Mouse (Mus musculus) liver, postnatal 0 days (tissue): Measurements from ENCODE around the gene Cmas. TPM values are rescaled to one million over a fixed set of nuclear protein-coding genes. Genes with fewer than 3 reads are reported as not detected.

Source experiments
- ATAC-seq: fragments of 200-750 bp; cut with Nextera tagmentation; 2 replicates; pipeline ENCODE4 v1.8.0; 2017; ENCODE audit warnings: mild to moderate bottlenecking, moderate library complexity
- DNase-seq: peaks from one replicate; pipeline ENCODE4 v3.0.0-alpha.2; 2016
- H3K27ac ChIP-seq: fragments of 300-500 bp; sonication (generic); 2 replicates; pipeline ENCODE4 v1.5.1; 2014; ENCODE audit warnings: antibody characterized with exemption, moderate library complexity, mild to moderate bottlenecking, low read depth
- H3K27me3 ChIP-seq: fragments of 300-500 bp; sonication (generic); 2 replicates; pipeline ENCODE4 v1.6.1; 2014; ENCODE audit warnings: low read length, control low read depth, mixed read lengths; ENCODE audit not compliant: insufficient read depth
- H3K36me3 ChIP-seq: fragments of 300-500 bp; sonication (generic); replicated peaks from 2 replicates; pipeline ENCODE4 v1.6.1; 2014; ENCODE audit warnings: mild to moderate bottlenecking, control low read depth, low read length, moderate library complexity, mixed read lengths; ENCODE audit not compliant: insufficient read depth
- H3K4me1 ChIP-seq: fragments of 300-500 bp; sonication (generic); 2 replicates; pipeline ENCODE4 v1.6.1; 2014; ENCODE audit warnings: antibody characterized with exemption, mild to moderate bottlenecking, control low read depth; ENCODE audit not compliant: insufficient read depth
- H3K4me2 ChIP-seq: fragments of 300-500 bp; sonication (generic); 2 replicates; pipeline ENCODE4 v1.6.1; 2014; ENCODE audit warnings: low read depth, mild to moderate bottlenecking, low read length, moderate library complexity, mixed read lengths
- H3K4me3 ChIP-seq: fragments of 300-500 bp; sonication (generic); 2 replicates; pipeline ENCODE4 v1.5.1; 2014; ENCODE audit warnings: low read depth, low read length
- H3K9ac ChIP-seq: fragments of 300-500 bp; sonication (generic); replicated peaks from 2 replicates; pipeline ENCODE4 v1.6.1; 2014; ENCODE audit warnings: mild to moderate bottlenecking, moderate library complexity
- H3K9me3 ChIP-seq: fragments of 300-500 bp; sonication (generic); 2 replicates; pipeline ENCODE4 v1.6.1; 2016; ENCODE audit warnings: mild to moderate bottlenecking, control low read depth, low read length, mixed read lengths
- CTCF ChIP-seq: sonication (generic); IDR thresholded peaks from 2 replicates; pipeline ENCODE4 v1.5.1; 2016; ENCODE audit warnings: antibody characterized with exemption, low read depth
- EP300 ChIP-seq: IDR thresholded peaks from 2 replicates; pipeline ENCODE4 v1.6.1; 2016; ENCODE audit warnings: antibody characterized with exemption, low read depth, mild to moderate bottlenecking
- WGBS: fragments of 180-500 bp; shearing (Covaris S2); extraction: QIAGEN DNeasy Blood & Tissue Kit; methylation state at CpG from one replicate; pipeline ENCODE4 v1.1.7; 2014; ENCODE audit not compliant: insufficient replicate concordance; 5-methylcytosine and 5-hydroxymethylcytosine counted together
- polyA plus RNA-seq: library from polyadenylated mRNA; unstranded; fragments of >200 nt; fragmentation: Nextera tagmentation; extraction: Ambion mirVana; gene quantifications from 2 replicates; pipeline ENCODE4 v1.2.1, GENCODE M21; 2015

The Cmas gene
- polyA plus RNA-seq, 1 experiment from 2014 or later: 107 TPM

- no peaks in the 10 kb centered on the region for H3K9me3 ChIP-seq
- H3K27ac ChIP-seq: no peak overlapping the region
- peak overlapping the region; percentile 70 for H3K4me3 ChIP-seq
- peak overlapping the region; percentile 81 for H3K9ac ChIP-seq
- 87% methylated on average over 6 of the region's 6 CpGs for WGBS
- ATAC-seq (no peak), DNase-seq (no peak)
- peak overlapping the region; percentile 69 for H3K4me2 ChIP-seq
- peaks cover 13% of the 10 kb centered on the region for H3K4me1 ChIP-seq
- no peaks in the 10 kb centered on the region for H3K27me3 ChIP-seq
- peaks cover 48% of the 10 kb centered on the region for H3K36me3 ChIP-seq
- TF ChIP-seq EP300 (no peak), CTCF (no peak)
These were observed 2.1 kb downstream of the Cmas start for GRCm38 (mm10) chr6:142758562-142758961.

GRCm38 (mm10) chr6:142759633-142760032, 3.1 kb downstream of the Cmas start:
- H3K4me2 ChIP-seq: peak overlapping the region; percentile 69
- peaks cover 57% of the 10 kb centered on the region for H3K36me3 ChIP-seq
- no peak for DNase-seq
- no peaks in the 10 kb centered on the region for H3K9me3 ChIP-seq
- no peaks in the 10 kb centered on the region for H3K27me3 ChIP-seq
- no peak overlapping the region for H3K4me3 ChIP-seq
- peaks cover 13% of the 10 kb centered on the region for H3K4me1 ChIP-seq
- TF ChIP-seq CTCF: no peak
- TF ChIP-seq EP300: no peak
- H3K27ac ChIP-seq: no peak overlapping the region
- 93% methylated on average over 2 of the region's 2 CpGs for WGBS
- no peak overlapping the region for H3K9ac ChIP-seq
- ATAC-seq: no peak

GRCm38 (mm10) chr6:142764933-142765332, 8.4 kb downstream of the Cmas start:
- WGBS: 92% methylated on average over 2 of the region's 2 CpGs
- TF ChIP-seq EP300 (no peak), CTCF (no peak)
- Histone ChIP-seq H3K27me3 (no peaks in the 10 kb centered on the region), H3K27ac (no peak overlapping the region), H3K4me3 (no peak overlapping the region), H3K36me3 (peaks cover 88% of the 10 kb centered on the region), H3K9ac (no peak overlapping the region), H3K4me1 (no peaks in the 10 kb centered on the region), H3K9me3 (no peaks in the 10 kb centered on the region), H3K4me2 (no peak overlapping the region)
- ATAC-seq (no peak), DNase-seq (no peak)

GRCm38 (mm10) chr6:142767305-142767704, 10.8 kb downstream of the Cmas start:
- TF ChIP-seq CTCF (no peak), EP300 (no peak)
- peaks cover 88% of the 10 kb centered on the region for H3K36me3 ChIP-seq
- WGBS: 93% methylated on average over 9 of the region's 9 CpGs

GRCm38 (mm10) chr6:142769896-142770295, 13.4 kb downstream of the Cmas start:
- Histone ChIP-seq H3K9ac (no peak overlapping the region), H3K36me3 (peaks cover 97% of the 10 kb centered on the region), H3K27me3 (no peaks in the 10 kb centered on the region), H3K4me2 (no peak overlapping the region), H3K9me3 (no peaks in the 10 kb centered on the region), H3K4me1 (no peaks in the 10 kb centered on the region), H3K27ac (no peak overlapping the region), H3K4me3 (no peak overlapping the region)
- WGBS: 84% methylated on average over 3 of the region's 3 CpGs
- TF ChIP-seq EP300: no peak
- TF ChIP-seq CTCF: no peak
- DNase-seq (no peak), ATAC-seq (0 out of 2 replicates have a peak, but pooled peaks have one; percentile 34)

More at GRCm38 (mm10) chr6:142767305-142767704, 10.8 kb downstream of the Cmas start:
- H3K4me2 ChIP-seq: no peak overlapping the region
- no peak overlapping the region for H3K4me3 ChIP-seq
- DNase-seq: no peak
- no peak for ATAC-seq
- H3K9ac ChIP-seq: no peak overlapping the region
- H3K27me3 ChIP-seq: no peaks in the 10 kb centered on the region
- H3K9me3 ChIP-seq: no peaks in the 10 kb centered on the region
- H3K4me1 ChIP-seq: no peaks in the 10 kb centered on the region
- H3K27ac ChIP-seq: no peak overlapping the region

- H3K4me3 ChIP-seq: no peak overlapping the region
- ATAC-seq (no peak), DNase-seq (no peak)
- no peak for TF ChIP-seq CTCF
- no peak for TF ChIP-seq EP300
- no peaks in the 10 kb centered on the region for H3K9me3 ChIP-seq
- no peaks in the 10 kb centered on the region for H3K4me1 ChIP-seq
- H3K4me2 ChIP-seq: no peak overlapping the region
- H3K27ac ChIP-seq: no peak overlapping the region
- peaks cover 91% of the 10 kb centered on the region for H3K36me3 ChIP-seq
- 74% methylated on average over 4 of the region's 4 CpGs for WGBS
- no peaks in the 10 kb centered on the region for H3K27me3 ChIP-seq
- H3K9ac ChIP-seq: no peak overlapping the region
These were observed 15.2 kb downstream of the Cmas start for GRCm38 (mm10) chr6:142771643-142772042.

GRCm38 (mm10) chr6:142773566-142773965, 17.1 kb downstream of the Cmas start:
- Histone ChIP-seq H3K4me1 (no peaks in the 10 kb centered on the region), H3K4me3 (no peak overlapping the region), H3K9me3 (no peaks in the 10 kb centered on the region), H3K36me3 (peaks cover 72% of the 10 kb centered on the region), H3K27ac (no peak overlapping the region), H3K4me2 (no peak overlapping the region), H3K27me3 (no peaks in the 10 kb centered on the region), H3K9ac (no peak overlapping the region)
- WGBS: 93% methylated on average over 5 of the region's 5 CpGs
- DNase-seq (no peak), ATAC-seq (0 out of 2 replicates have a peak, but pooled peaks have one; percentile 22)
- no peak for TF ChIP-seq EP300
- TF ChIP-seq CTCF: peak; percentile 62
